16 mouse cellular contexts compared by ENCODE assay signal in the genomic region with DNA sequence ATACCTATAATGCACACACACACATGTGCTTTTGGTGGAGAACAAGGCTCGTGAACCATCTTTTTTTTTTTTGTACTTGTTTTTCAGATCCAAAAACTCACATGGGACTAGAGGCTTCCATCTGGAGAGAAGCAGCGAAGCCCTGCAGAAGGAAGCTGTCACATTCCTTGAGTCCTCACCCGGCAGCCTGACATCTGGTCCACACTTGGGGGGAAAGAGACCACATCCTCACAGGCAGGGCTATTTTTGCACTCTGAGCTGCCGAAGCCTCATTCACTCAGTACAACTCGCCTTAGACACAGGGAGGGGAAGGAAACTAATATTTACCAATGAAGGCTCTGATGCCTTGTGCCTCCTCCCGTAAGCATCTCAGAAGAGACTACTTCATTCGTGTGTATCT. TPM values are rescaled to one million over a fixed set of nuclear protein-coding genes. Genes with fewer than 3 reads are reported as not detected.
DNase-seq lines count a peak whose midpoint lies in the region; ATAC-seq lines count a peak whose summit lies in the region.
"Had no signal": no experiment of that assay in that cellular context is flagged by ENCODE, and none has a peak within 500 bp of the region (broad histone marks: within the 10 kb centered on the region; RNA-seq: fewer than 3 reads in every experiment).

No protein-coding gene starts in this region.

- ATAC-seq in frontal cortex, adult (ENCODE audit: low TSS enrichment): 0 out of 2 replicates have a peak, but pooled peaks have one; percentile 11
- ATAC-seq: inflammation-experienced regulatory T-cells, adult 6 months; Patski had no signal

- no peak for DNase-seq in frontal cortex, postnatal 14 days (ENCODE audit: low spot score in 2 of 2)
- peak; percentile 53 for DNase-seq in kidney, postnatal 10 days
- no peak for DNase-seq in kidney, adult 18-20 months
- peak; percentile 68 for DNase-seq in lung, postnatal 10 days
- DNase-seq in lung, adult 18-20 months: no peak
- DNase-seq in adrenal gland, adult 8-10 months: no peak
- no peak for DNase-seq in right cerebral cortex, postnatal 4 days
- DNase-seq: B cell, adult 2 months; kidney, postnatal 14 days; layer of hippocampus, adult 9-11 months; right cerebral cortex, postnatal 25 days; thymus, adult 18-20 months had no signal

RNA-seq across cellular contexts. Expression of a gene that starts 25.8 kb away (rescaled TPM):
- total RNA-seq in adrenal gland, adult 8-10 months (2022): 10 to 100 TPM; 15.5 to 22.7 (median 18.1) TPM
- total RNA-seq: monocyte, adult 5-6 weeks had no signal

Comparison
In these comparisons a context has a peak if more than half of its experiments do, and no peak if none do; other contexts are left out.
1. DNase-seq: peak in kidney, postnatal 10 days (single experiment) and lung, postnatal 10 days (single experiment); none in frontal cortex, postnatal 14 days (0 of 2), kidney, adult 18-20 months (single experiment), lung, adult 18-20 months (0 of 2), adrenal gland, adult 8-10 months (single experiment) and right cerebral cortex, postnatal 4 days (single experiment).